Mouse (Mus musculus) adrenal gland, postnatal 4 days (tissue): ENCODE measurements at regions not wholly inside any gene's neighbourhood (a gene's known extent, or its start where the extent isn't known, plus 50 kb on each side); places are given as distances from the start of the nearest gene placed in this dataset.
A peak's percentile ranks its signal among the peaks of the same experiment; 100 is the strongest.

Source experiments
- DNase-seq, 2 experiments: peaks; one replicate each; pipeline ENCODE4 v3.0.0; 2021 to 2022; ENCODE audit warnings: low spot score in 2 of 2, mixed read lengths in 2 of 2

DNA sequence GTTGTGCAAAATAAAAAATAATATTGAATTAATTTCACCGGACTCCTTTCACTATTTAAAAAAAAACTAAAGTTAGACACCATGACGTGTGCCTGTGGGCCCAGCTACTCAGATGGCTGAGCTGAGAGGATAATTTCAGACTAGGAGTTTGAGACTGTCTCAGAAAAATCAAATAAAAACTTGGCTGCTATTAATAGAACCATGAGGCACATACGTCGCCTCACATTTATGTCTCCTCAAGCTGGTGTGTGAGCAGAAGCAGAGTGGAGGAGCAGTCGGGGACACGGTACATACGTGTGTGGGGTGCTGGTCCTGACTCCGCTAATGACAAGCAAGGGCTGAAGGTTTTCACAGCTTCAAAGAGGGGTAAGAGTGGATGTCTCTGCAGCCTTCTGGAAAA is 52.8 kb upstream of the Dmrtb1 start:
- no peak for DNase-seq

DNA sequence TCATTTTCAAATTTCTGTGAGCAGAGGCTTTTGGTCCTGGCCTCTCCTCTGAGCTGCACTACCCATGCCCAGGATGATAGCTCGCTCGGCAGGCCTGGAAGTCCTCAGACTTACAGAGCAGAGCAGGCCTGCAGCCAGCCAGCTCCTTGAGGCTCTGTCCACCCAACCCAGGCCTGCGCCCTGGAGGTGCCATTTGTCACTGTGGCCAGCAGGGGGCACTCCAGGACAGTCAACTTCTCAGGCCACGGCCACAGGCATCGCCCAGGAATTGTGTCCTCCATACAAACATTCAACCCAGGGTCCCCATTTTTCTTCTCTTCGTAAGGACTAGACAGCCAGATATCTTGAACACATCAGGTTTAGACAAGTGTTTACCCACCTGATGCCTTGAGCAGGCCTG is 53.9 kb upstream of the Dmrtb1 start:
- peak; percentile 76 for DNase-seq

DNA sequence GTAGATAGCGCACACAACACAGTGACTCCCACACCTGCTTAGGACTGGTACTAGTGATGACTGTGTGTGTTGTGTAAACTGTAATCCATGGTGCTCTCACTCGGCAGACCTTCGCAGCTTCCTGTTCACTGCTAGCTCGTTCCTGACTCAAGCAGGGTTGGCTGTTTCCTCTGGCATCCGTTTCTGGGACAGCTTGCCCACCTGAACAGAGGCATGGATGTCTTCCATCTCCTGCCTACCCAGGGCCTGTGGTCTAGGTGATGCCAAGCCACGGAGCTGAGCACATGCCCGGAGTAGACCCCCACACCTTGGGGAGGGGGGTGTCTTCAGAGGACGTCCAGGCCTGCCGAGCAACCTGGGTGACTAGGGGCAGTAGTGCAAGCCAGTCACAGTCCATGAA is 54.7 kb upstream of the Dmrtb1 start:
- DNase-seq: no peak

DNA sequence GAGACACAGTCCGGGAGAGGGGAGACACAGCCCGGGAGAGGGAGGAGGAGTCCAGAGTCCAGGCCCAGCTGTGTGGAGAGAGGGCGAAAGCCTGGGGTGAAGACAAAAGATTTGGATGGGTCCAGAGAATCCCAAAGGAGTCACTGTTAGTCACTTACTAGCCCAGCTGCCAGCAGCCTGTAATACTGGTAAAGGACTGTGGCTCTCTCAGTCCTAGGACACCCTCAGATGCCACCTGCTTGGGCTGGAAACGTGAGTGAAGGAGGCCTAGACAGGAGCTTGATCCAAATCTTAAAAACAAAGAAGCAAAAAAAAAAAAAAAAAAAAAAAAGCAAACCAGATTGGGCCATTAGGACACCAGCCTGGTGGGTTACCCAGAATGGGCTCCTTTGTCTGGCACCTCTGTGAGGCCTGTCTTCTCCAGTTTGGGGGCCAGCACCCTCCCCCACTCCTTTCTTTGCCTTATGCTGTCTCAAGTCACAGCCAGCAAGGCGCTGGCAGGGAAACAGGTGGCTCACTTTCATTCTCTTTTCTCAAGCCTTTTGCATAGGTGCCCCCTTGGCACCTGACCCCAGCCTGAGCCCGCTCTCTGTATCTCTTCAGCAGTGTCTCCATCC is 55.9 kb upstream of the Dmrtb1 start:
- no peak for DNase-seq

DNA sequence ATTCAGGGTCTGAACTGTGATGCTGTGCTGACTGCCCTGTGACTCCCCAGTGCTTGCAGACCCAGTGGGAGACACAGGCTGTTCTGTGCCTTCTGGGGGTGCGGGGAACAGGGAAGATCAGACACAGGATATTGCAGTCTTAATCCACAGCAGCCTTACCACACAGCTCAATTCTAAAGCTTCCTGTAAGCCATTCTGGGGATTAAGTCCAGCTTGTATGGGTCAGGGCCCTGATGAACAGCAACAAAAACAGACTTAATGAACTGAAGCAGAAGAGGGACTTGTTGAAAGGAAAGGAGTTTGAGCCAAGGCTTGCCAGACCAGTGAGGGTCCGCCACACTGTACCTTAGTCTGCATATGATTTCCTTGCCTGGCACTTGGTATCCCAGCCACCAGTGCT is 58.4 kb upstream of the Lrp8 start:
- no peak for DNase-seq

DNA sequence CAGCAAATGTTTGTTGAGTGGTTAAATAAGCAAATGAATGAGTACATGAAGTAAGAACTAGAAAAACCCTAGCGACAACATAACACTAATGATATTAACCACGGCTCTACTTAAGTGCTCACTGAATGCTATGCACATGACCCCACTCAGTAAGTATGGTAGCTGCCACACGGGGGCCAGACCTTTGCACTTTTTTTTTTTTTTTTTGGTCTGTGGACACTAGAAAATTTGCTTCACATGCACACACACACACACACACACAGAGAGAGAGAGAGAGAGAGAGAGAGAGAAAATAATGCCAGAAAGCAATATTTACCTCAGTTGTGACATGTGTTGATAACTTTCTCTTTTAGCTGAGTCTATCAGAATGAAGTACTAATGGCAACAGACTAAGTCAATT is 55.7 kb upstream of the Lrp8 start:
- DNase-seq: no peak

DNA sequence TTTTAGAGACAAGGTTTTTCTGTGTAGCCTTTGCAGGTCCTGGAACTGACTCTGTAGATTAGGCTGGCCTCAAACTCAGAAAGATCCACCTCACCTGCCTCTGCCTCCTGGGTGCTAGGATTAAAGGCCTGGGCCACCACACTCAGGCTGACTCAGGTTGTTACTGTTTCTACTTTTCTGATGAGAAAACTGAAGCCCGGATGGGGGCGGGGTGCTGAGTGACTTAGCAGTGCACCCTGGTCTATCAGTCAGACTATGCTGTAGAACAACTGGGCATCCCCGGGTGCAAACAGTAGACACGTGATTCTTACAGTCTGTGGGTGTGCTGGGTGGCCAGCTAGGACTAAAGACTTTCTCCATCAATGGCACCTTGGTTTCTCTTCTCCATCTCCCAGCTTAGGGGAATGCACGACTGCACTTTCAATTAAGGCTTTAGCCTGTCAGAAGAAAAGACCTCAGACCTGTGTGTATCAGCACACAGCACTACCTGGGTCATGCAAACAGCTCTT is 55.1 kb upstream of the Lrp8 start:
- DNase-seq: no peak

DNA sequence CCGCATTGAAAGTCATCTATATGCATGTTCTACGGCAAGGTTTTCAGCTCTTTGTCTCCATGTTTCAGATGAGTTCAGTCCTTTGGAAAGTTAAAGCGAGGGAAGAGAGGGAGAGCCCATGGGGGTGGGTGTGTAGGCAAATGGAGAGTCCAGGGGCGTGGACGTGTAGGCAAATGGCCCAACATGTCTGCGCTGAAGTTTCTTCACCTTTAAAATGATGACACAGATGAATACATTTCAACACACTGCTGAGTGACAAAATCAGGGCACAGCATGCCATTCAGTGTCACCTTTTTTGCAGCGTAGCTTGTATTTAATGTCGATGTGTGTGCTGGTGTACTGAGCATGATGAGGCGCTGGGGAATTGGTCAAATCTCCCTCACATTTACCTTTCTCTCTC is 54.6 kb upstream of the Lrp8 start:
- DNase-seq: no peak

DNA sequence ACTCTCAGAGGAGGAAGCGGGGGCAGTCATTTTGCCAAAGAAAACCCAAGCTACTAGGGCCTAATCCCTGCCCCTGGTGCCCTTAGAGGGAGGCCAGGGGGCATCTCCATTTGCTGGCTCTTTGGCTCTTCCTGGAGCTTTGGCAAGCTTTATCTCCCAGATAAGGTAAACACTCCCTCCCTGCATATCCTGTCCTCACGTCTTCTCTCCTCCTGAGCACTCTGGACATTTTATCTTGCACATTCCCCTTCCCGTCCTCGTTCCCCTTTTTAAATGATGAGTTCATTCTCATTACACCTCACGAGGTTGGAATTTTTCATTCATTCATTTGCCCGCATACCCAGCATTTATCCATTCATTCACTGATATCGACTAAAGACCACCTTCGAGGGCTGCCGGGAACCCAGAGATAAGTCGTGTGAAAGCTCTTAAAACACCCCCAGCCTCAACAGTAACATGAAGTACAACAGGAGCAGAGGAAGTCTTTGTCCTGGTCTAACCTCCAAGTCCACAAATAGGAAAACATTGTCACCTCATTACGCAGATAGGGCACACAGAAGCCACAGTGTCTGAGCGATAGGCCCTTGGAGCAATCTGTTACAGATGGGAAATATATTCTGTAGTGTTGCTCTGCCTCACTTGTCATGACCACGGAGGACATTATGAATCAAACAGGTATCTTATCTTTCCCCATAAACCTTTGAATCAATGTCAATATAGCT is 54.0 kb upstream of the Lrp8 start:
- no peak for DNase-seq

DNA sequence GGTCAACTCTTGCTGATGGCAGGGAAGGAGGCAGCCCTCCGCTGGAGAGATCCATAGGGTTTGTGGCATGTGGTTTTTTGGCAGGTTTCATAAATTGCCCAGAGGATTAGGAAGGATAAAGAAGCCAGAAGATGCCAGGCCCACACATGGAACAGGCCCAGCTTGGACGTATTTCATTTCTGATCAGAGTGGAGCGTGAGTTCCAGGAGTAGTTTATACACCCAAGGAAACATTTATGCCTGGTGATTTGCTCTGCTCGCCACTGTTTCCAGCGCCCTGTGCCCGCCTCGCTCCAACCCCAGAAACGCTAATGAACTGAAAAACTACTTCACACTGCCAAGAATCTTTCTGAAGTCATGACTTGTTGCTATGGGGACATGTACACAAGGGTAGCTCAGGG is 53.0 kb upstream of the Lrp8 start:
- DNase-seq: no peak

DNA sequence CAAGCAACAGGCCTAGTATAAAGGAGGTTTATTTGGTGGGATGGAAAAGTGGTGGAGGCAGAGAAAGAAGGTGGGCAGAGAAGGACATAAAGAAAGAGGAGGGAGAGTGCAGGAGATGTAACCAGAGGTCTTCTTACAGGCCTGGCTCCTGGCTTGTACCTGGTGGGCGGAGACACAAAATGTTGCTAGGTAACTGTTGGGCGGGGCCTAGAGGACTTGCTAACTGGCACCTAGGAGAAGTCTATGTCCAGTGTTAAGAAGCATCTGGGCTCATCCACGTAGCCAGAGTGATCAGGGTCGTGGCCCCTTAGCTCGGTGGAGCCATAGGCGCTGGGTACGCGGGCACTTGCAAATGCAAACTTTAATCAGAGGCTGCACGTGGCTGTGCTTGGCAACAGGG is 52.0 kb upstream of the Lrp8 start:
- DNase-seq: no peak
